Mouse (Mus musculus) thymus, adult 2 months (tissue): Measurements from ENCODE around the gene Retnla.
"Not testable (repeated sequence)": the region's sequence is repeated elsewhere in the genome, so short reads cannot be mapped to it uniquely, and the experiment has no call there.

Experiments used
- CTCF ChIP-seq: fragments of 200-500 bp; IDR thresholded peaks from 2 replicates; pipeline ENCODE4 v1.5.1; 2012; ENCODE audit warnings: mild to moderate bottlenecking, control low read depth, low read length, moderate library complexity, borderline replicate concordance; ENCODE audit not compliant: control insufficient read depth, poor library complexity, insufficient read depth; ENCODE audit errors: extremely low read depth
- POLR2A ChIP-seq: fragments of 200-500 bp; IDR thresholded peaks from 2 replicates; pipeline ENCODE4 v1.6.1; 2012; ENCODE audit warnings: mild to moderate bottlenecking, low read length, control low read depth, moderate library complexity; ENCODE audit not compliant: control insufficient read depth, poor library complexity, insufficient read depth; ENCODE audit errors: extremely low read depth

DNA sequence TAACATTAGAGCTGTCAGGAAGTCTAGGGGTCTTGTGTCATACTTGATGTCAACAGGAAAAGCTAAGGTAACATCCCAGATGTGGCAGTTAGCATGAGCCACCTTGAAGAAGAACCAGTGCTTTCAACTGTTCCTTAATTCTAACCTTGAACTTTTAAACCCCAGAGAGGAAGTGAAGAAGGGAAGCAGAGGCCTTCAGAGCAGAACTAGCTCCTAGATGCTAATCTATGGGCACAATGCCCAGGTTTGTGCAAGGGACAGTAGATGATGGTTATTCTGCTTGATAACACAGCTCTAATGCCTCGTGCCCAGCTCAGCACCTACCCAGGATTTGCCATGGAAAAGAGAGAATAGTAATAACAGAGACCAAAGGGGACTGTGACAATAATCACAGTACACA, 8.7 kb upstream of the Retnla start:
- not testable (repeated sequence) for TF ChIP-seq POLR2A, CTCF
